Mouse (Mus musculus) liver, adult 2 months (tissue): ENCODE results near the gene Sdr9c7. TPM values are rescaled to one million over a fixed set of nuclear protein-coding genes. Genes with fewer than 3 reads are reported as not detected.

Experiments used
- DNase-seq: peaks from one replicate; pipeline ENCODE4 v3.0.0-alpha.2; 2011; ENCODE audit warnings: low read depth, low spot score; ENCODE audit errors: extremely low read depth
- H3K27ac ChIP-seq: fragments of 200-500 bp; replicated peaks from 2 replicates; pipeline ENCODE4 v1.5.1; 2012; ENCODE audit warnings: low read depth, mild to moderate bottlenecking, control low read depth, inconsistent platforms, low read length; ENCODE audit not compliant: insufficient read depth
- H3K27me3 ChIP-seq: fragments of 200-500 bp; 2 replicates; pipeline ENCODE4 v1.6.1; 2012; ENCODE audit warnings: mild to moderate bottlenecking, moderate library complexity, low read length, inconsistent platforms; ENCODE audit not compliant: control insufficient read depth, insufficient read depth
- H3K36me3 ChIP-seq: fragments of 200-500 bp; 2 replicates; pipeline ENCODE4 v1.6.1; 2012; ENCODE audit warnings: low read length, inconsistent platforms; ENCODE audit not compliant: control insufficient read depth, insufficient read depth
- H3K4me1 ChIP-seq: fragments of 200-500 bp; 2 replicates; pipeline ENCODE4 v1.6.1; 2011; ENCODE audit warnings: low read length; ENCODE audit not compliant: control insufficient read depth, insufficient read depth
- H3K4me3 ChIP-seq: fragments of 200-500 bp; 2 replicates; pipeline ENCODE4 v1.5.1; 2011; ENCODE audit warnings: low read depth, mild to moderate bottlenecking, control low read depth, low read length, moderate library complexity; ENCODE audit not compliant: insufficient read depth
- H3K79me2 ChIP-seq: fragments of 200-500 bp; 2 replicates; pipeline ENCODE4 v1.6.1; 2012; ENCODE audit warnings: inconsistent platforms, mild to moderate bottlenecking, low read length, moderate library complexity; ENCODE audit not compliant: control insufficient read depth, insufficient read depth
- H3K9ac ChIP-seq: fragments of 200-500 bp; 2 replicates; pipeline ENCODE4 v1.6.1; 2012; ENCODE audit warnings: low read depth, mild to moderate bottlenecking, control low read depth, inconsistent platforms, low read length
- CTCF ChIP-seq: fragments of 200-500 bp; IDR thresholded peaks from 2 replicates; pipeline ENCODE4 v1.5.1; 2011; ENCODE audit warnings: low read depth, low read length, control low read depth
- POLR2A ChIP-seq: fragments of 200-500 bp; IDR thresholded peaks from 2 replicates; pipeline ENCODE4 v1.6.1; 2011; ENCODE audit warnings: low read length, control low read depth; ENCODE audit not compliant: insufficient read depth; ENCODE audit errors: extremely low read depth
- WGBS: fragments of 180-500 bp; shearing (Covaris S2); methylation state at CpG from one replicate; pipeline ENCODE4 v1.1.7; 2018; 5-methylcytosine and 5-hydroxymethylcytosine counted together
- polyA plus RNA-seq: library from polyadenylated mRNA; depleted of rRNA; stranded (reverse); fragments of >200 nt; gene quantifications from 2 replicates; pipeline ENCODE4 v1.2.3, GENCODE M21; 2012; rRNA removed
- total RNA-seq: library from RNA; depleted of rRNA; stranded (reverse); fragments of >200 nt; gene quantifications from 2 replicates; pipeline ENCODE4 v1.2.3, GENCODE M21; 2014; rRNA removed

The Sdr9c7 gene
- total RNA-seq (25.6 and 26.9 TPM in 2 replicates), polyA plus RNA-seq (20.4 and 36.7 TPM in 2 replicates)

GRCm38 (mm10) chr10:127898218-127898617 is at the start of gene Sdr9c7:
Gene Sdr9c7 (plus strand): TSS chr10:127898518.
- no peak for DNase-seq
- no peak within 1 kb of the TSS for H3K9ac ChIP-seq
- no peaks in the 10 kb centered on the region for H3K36me3 ChIP-seq
- H3K27me3 ChIP-seq, result no peaks in the 10 kb centered on the region
- WGBS, result 99% methylated on average over 2 of the region's 2 CpGs
- peak within 1 kb of the TSS; percentile 28 for H3K27ac ChIP-seq
- H3K4me1 ChIP-seq, result peaks cover 28% of the 10 kb centered on the region
- H3K4me3 ChIP-seq, result no peak within 1 kb of the TSS
- TF ChIP-seq CTCF (no peak), POLR2A (no peak)
- peaks cover 4% of the 10 kb centered on the region; the same call in 1 of the 2 replicates for H3K79me2 ChIP-seq

- H3K36me3 ChIP-seq, result no peaks in the 10 kb centered on the region
- no peaks in the 10 kb centered on the region for H3K27me3 ChIP-seq
- H3K4me3 ChIP-seq, result no peak within 1 kb of the TSS
- H3K27ac ChIP-seq, result no peak within 1 kb of the TSS
- WGBS, result 79% methylated on average over 1 of the region's 1 CpGs
- no peak for DNase-seq
- H3K79me2 ChIP-seq, result no peaks in the 10 kb centered on the region
- no peak within 1 kb of the TSS for H3K9ac ChIP-seq
- no peak for TF ChIP-seq POLR2A
- H3K4me1 ChIP-seq, result peaks cover 4% of the 10 kb centered on the region
Observed at GRCm38 (mm10) chr10:127849628-127850027, 48.7 kb upstream of the Sdr9c7 start, which contains the start of gene Rdh19. Gene Rdh19 (plus strand): TSS chr10:127849928.

DNA sequence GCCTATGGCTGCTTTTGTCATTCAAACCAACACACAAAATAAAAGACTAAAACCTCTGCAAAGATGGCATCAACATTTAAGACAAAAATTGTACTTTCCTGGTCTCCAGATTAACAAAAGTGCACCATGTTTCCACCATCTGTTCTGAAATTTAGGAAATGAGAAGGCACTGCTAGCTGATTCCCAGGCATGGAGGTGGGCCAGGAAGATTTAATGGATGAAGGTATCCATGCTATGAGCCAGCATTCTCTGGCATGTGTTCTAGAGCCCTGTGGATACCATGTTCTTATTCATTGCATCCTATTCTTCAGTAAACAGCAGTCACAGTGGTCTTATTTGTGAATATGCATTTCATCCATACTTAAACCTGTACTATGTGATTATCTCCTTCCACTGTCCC is 41.9 kb upstream of the Sdr9c7 start:
- DNase-seq, result no peak
- Histone ChIP-seq H3K4me3 (no peak overlapping the region), H3K36me3 (no peaks in the 10 kb centered on the region), H3K27me3 (no peaks in the 10 kb centered on the region), H3K27ac (no peak overlapping the region), H3K9ac (no peak overlapping the region), H3K4me1 (no peaks in the 10 kb centered on the region), H3K79me2 (no peaks in the 10 kb centered on the region)
- TF ChIP-seq CTCF (no peak), POLR2A (no peak)

DNA sequence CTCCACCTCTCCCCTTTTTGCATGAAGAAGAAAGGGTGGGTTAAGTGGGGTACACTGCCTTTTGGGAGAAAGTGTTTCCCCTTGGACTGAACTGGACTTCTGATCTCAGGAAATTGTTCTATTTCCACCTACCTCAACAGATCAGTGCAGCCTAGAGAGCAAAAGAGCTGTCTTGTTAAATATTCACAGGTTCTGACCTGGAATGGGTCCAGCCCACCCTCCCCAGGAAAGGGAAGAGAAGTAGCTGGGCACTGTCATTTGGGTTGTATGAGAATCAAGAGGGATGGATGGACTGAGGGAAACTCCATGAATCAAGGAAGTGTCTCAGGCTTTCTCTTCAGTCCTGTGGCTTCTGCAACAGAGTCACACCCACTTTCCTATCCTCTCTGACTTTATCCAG is 33.4 kb upstream of the Sdr9c7 start:
- H3K27ac ChIP-seq, result peak overlapping the region; percentile 67
- TF ChIP-seq CTCF (no peak), POLR2A (no peak)
- peak; percentile 89 for DNase-seq

GRCm38 (mm10) chr10:127866232-127866631 is 32.1 kb upstream of the Sdr9c7 start, which contains the start of gene Rdh16f2:
Gene Rdh16f2 (plus strand): TSS chr10:127866474.
- TF ChIP-seq CTCF (no peak), POLR2A (no peak)
- Histone ChIP-seq H3K79me2 (peaks cover 8% of the 10 kb centered on the region; the same call in 1 of the 2 replicates), H3K27me3 (no peaks in the 10 kb centered on the region), H3K36me3 (no peaks in the 10 kb centered on the region), H3K4me3 (peak within 1 kb of the TSS; percentile 30), H3K27ac (peak within 1 kb of the TSS; percentile 76), H3K9ac (peak within 1 kb of the TSS; percentile 22), H3K4me1 (peaks cover 17% of the 10 kb centered on the region)
- peak; percentile 95 for DNase-seq
- WGBS, result 37% methylated on average over 3 of the region's 3 CpGs

More for the DNA sequence above, 33.4 kb upstream of the Sdr9c7 start:
- Histone ChIP-seq H3K4me1 (peaks cover 17% of the 10 kb centered on the region), H3K4me3 (no peak overlapping the region), H3K36me3 (no peaks in the 10 kb centered on the region), H3K9ac (no peak overlapping the region), H3K79me2 (peaks cover 6% of the 10 kb centered on the region; the same call in 1 of the 2 replicates), H3K27me3 (no peaks in the 10 kb centered on the region)

DNA sequence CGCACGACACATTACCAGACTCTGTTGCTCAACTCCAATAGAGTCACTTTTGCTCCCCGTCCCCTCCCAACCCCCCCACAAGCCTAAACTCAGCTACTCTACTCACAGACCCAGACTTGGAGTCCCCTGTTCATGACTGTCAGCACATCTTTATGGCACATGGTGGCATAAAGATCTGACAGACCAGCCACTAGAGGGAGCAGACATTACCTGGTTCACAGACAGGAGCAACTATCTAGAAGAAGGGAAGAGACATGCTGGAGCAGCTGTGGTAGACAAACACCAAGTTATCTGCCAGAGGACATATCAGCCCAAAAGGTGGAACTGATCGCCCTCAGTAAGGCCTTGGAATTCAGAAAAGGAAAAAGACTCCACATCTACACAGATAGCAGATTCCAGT is 25.8 kb upstream of the Sdr9c7 start:
- H3K9ac ChIP-seq, result no peak overlapping the region
- no peaks in the 10 kb centered on the region for H3K27me3 ChIP-seq
- peak overlapping the region; percentile 8; the same call in 1 of the 2 replicates for H3K27ac ChIP-seq
- H3K4me3 ChIP-seq, result no peak overlapping the region
- H3K4me1 ChIP-seq, result peaks cover 13% of the 10 kb centered on the region
- peak; percentile 77 for DNase-seq
- no peaks in the 10 kb centered on the region for H3K36me3 ChIP-seq
- TF ChIP-seq POLR2A (no peak), CTCF (0 out of 2 replicates have a peak, but pooled peaks have one; percentile 7)
- WGBS, result 26% methylated on average over 4 of the region's 4 CpGs
- peaks cover 8% of the 10 kb centered on the region; the same call in 1 of the 2 replicates for H3K79me2 ChIP-seq
